Mouse (Mus musculus): ENCODE measurements around the gene Polr3g. TPM values are rescaled to one million over a fixed set of nuclear protein-coding genes. Genes with fewer than 3 reads are reported as not detected.

Polr3g gene
- polyA plus RNA-seq (2012; rRNA removed) = 6.3 and 7.0 TPM in 2 replicates

DNA sequence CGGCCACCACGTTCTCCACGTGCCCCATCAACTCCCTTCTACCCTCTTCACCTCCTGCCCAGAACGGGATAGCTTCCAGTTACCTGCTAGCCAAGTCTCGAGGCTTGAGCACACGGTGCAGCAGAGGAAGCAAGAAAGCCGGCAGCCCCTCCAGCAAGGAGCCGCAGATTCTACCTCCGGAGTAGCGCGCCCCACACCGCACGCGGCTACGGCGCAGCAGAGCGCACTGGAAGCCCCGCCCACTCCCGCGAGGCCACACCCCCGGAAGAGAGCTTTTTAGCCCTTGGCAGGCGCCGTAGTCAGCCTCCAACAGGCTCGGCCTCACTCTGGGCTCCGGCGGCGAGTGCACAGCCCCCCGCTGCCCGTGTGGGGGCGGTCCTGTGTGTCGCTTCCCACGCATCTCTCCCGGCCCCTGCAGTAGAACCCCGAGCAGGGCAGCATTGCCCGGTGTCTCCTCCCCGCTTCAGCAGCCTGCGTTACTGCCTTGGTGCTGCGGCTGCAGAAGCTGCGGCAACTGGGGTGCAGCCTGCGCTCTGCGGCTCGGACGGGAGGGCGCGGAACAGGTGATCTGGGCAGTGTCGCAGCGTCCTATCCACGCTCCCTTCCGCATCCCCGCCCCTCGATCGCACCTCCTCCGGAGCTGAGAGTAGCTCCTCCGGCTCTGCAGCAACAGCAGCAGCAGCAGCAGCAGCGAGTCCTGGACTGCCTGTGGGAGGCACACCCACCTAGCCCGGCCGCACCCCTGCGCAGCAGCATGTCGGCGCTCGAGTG lies at the start of gene Polr3g, which contains the start of gene Mblac2:
Gene Polr3g, minus strand, starts transcription at position 239 of the 771 bp plus-strand sequence.
Gene Mblac2, plus strand, starts transcription at position 567 of the 771 bp plus-strand sequence.

GRCm38 (mm10) chr13:81657351-81658052 lies 53.3 kb downstream of the Polr3g start, which contains the start of gene Lysmd3:
Lysmd3 (plus strand) TSS chr13:81657663.

DNA sequence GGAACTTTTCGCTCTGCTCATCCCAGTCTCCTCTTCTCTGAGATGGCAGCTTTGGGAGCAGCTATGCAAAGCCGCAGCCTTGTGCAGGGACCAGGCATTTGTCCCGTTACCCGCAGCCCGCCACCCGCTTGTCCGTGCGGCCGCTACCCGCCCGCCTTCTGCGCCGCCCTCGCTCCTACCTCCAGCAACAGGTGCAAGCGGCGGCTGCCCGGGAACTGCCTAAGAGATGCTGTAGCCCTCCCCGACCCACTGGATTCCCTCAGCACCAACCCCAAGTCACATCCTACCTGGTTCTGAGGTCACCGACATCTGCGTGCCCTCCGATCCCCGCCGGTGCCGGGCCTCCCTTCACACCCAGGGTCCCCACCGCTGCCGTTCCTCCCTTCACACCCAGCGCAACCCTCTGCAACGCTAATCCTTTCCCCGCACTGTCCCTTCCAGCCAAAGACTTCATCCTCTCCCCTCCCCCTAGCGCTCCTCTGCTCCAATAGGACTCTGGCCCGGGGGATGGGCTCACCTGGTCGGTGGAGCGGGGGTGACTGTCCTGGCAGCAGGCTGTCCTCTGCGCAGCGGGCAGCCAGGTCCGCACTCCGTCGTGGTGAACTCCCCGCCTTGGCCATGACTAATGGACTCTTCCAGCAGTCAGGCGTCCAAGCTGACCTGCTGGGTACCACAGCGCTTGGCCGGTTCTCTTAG lies 77.9 kb downstream of the Polr3g start, which contains the start of gene Adgrv1:
Gene Adgrv1, minus strand, starts transcription at position 435 of the 696 bp plus-strand sequence.

Other genes starting within 250 kb of the Polr3g start
- 0.09 and 0.11 TPM in 2 replicates for gene Adgrv1, start 77.9 kb downstream of the Polr3g start, polyA plus RNA-seq (2012; rRNA removed)
- gene Lysmd3, start 53.4 kb downstream of the Polr3g start, polyA plus RNA-seq (2012; rRNA removed) = 7.3 and 8.9 TPM in 2 replicates
- gene Mblac2, start 328 bp upstream of the Polr3g start, polyA plus RNA-seq (2012; rRNA removed) = 1.3 and 1.4 TPM in 2 replicates
- gene Cetn3, start 72.1 kb upstream of the Polr3g start, polyA plus RNA-seq (2012; rRNA removed) = 78.0 and 88.4 TPM in 2 replicates